Mouse (Mus musculus): ENCODE data around the gene Ccdc61. TPM values are rescaled to one million over a fixed set of nuclear protein-coding genes. Genes with fewer than 3 reads are reported as not detected.

Gene Ccdc61
- total RNA-seq, 2 experiments from 2014 or later, result 10.6 to 11.0 TPM

- intact Hi-C loops (cut with DNase I), result loop anchor here (2.0 kb wide), 1 partner anchor 68 kb away; the partner anchor contains the start of gene Mypop
Measured at GRCm38 (mm10) chr7:18922807-18923206, 12.6 kb upstream of the Ccdc61 start.

DNA sequence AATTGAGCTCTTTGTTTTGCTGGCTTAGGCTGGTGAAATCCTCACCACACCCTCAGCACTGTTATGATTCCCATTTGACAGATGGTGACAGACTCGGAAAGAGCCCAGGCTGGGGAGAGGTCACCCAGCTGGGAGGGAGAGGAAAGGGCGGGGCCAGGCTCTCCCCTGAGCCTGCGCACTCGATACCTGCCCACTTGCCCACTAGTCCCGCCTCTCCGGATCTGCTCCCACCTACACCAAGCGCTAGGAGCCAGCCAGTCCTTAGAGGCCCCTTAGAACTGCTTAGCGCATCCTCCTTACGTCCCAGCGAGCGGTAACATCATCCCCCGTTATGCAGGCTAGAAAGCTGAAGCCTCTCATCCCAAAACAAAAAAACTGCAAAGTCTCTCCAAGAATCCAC is 10.9 kb upstream of the Ccdc61 start:
- peak; percentile 84 to 86 for DNase-seq (ENCODE audit: low spot score in 2 of 2)
- intact Hi-C loops (cut with DNase I), result no loop called here

More at GRCm38 (mm10) chr7:18922807-18923206, 12.6 kb upstream of the Ccdc61 start:
- peak; percentile 86 to 87 for DNase-seq (ENCODE audit: low spot score in 2 of 2)

DNA sequence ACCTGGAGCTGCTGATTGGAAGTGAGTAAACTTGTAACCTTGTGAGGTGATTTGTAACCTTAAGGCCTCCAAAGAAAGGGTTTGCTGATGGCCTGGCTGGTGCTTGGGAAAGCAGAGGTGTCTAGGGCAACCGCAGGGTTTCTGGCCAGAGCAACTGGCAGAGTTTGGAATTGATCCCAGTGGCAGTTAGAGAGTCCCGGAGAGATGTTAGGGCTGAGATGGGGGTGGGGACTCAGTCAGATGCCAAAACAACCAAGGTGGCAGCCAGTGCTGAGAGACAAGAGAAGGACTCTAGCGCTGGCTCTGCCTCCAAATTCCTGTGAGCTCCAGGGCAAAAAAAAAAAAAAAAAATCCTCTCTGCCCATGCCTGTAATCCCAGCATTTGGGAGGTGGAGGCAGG is 7.7 kb upstream of the Ccdc61 start:
- DNase-seq (ENCODE audit: low spot score in 2 of 2), result no peak
- intact Hi-C loops (cut with DNase I), result no loop called here

DNA sequence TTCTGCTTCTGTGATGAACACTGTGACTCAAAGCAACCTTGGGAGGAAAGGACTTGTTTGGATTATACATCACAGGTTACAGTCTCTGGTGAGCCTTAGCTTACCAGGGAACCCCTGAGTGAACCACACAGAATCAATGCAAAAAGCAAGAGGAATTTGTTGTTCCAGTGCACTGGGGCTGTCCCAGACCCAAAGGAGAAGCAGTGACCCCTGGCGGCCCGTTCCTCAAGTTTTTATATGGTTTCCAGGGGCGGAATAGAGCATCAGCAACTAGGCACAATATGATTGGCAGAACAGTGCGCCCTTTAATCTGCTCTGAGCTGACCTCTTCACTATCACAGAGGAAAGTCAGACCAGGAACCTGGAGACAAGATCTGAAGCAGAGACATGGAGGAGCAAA is 6.0 kb upstream of the Ccdc61 start:
- DNase-seq (ENCODE audit: low spot score in 2 of 2), result no peak
- intact Hi-C loops (cut with DNase I), result no loop called here

GRCm38 (mm10) chr7:18909797-18910196 is 418 bp downstream of the Ccdc61 start:
- DNase-seq (ENCODE audit: low spot score in 2 of 2), result no peak
- intact Hi-C loops (cut with DNase I), result no loop called here

- DNase-seq (ENCODE audit: low spot score in 2 of 2), result no peak
- intact Hi-C loops (cut with DNase I), result no loop called here
Measured at GRCm38 (mm10) chr7:18904971-18905370, 5.2 kb downstream of the Ccdc61 start.

- intact Hi-C loops (cut with DNase I), result no loop called here
- DNase-seq (ENCODE audit: low spot score in 2 of 2), result no peak
Measured at GRCm38 (mm10) chr7:18902486-18902885, 7.7 kb downstream of the Ccdc61 start.

- intact Hi-C loops (cut with DNase I), result no loop called here
- no peak for DNase-seq (ENCODE audit: low spot score in 2 of 2)
Measured at GRCm38 (mm10) chr7:18900513-18900912, 9.7 kb downstream of the Ccdc61 start.

- peak in 1 of 2 experiments; percentile 13 for DNase-seq (ENCODE audit: low spot score in 2 of 2)
- intact Hi-C loops (cut with DNase I), result loop anchor here (5.0 kb wide), 1 partner anchor 96 kb away; the partner anchor contains the start of gene Mypop
Measured at GRCm38 (mm10) chr7:18896536-18896935, 13.7 kb downstream of the Ccdc61 start.

DNA sequence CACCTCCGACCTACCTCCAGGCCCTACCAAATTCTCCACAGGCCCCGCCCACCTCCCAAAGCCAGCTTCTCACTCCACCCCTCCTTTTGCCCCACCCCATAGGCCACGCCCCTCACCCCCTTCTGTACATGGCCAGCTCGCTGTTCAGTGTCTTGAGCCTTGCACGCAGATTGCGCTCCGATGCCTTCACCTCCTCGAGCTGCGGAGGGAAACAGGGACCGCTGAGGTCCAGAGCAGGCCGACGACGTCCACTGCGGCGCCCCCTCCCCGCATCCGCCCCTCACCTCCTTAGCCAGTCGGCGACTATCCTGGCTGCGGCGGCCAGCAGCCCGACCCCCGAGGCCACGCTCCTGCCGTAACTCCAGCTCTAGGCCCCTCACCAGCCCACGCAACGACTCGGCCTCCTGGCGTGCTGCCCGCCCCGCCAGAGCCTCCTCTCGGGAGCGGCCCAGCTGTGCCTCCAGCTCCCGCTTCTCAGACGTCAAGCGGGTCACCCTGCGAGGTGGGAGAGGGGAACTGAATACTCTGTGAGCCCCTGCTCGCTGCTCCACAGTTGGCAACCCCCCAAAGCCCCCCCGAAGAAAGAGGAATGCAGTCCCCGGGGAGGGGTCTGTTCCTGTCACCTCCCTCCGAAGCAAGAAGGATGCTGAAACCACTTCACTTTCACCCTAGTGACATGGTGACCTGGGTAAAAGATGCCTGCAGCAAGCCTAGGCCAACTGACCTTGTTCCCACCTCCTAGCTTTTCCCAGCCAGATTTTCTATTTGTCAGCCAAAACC is 16.4 kb downstream of the Ccdc61 start:
- peak; percentile 33 to 39 for DNase-seq (ENCODE audit: low spot score in 2 of 2)
- intact Hi-C loops (cut with DNase I), result loop anchor here (5.0 kb wide), 1 partner anchor 108 kb away; the partner anchor contains the start of gene Irf2bp1

- DNase-seq (ENCODE audit: low spot score in 2 of 2), result no peak
- intact Hi-C loops (cut with DNase I), result loop anchor here (5.0 kb wide), 1 partner anchor 109 kb away; the partner anchor contains the start of gene Irf2bp1
Measured at GRCm38 (mm10) chr7:18893009-18893408, 17.2 kb downstream of the Ccdc61 start.

DNA sequence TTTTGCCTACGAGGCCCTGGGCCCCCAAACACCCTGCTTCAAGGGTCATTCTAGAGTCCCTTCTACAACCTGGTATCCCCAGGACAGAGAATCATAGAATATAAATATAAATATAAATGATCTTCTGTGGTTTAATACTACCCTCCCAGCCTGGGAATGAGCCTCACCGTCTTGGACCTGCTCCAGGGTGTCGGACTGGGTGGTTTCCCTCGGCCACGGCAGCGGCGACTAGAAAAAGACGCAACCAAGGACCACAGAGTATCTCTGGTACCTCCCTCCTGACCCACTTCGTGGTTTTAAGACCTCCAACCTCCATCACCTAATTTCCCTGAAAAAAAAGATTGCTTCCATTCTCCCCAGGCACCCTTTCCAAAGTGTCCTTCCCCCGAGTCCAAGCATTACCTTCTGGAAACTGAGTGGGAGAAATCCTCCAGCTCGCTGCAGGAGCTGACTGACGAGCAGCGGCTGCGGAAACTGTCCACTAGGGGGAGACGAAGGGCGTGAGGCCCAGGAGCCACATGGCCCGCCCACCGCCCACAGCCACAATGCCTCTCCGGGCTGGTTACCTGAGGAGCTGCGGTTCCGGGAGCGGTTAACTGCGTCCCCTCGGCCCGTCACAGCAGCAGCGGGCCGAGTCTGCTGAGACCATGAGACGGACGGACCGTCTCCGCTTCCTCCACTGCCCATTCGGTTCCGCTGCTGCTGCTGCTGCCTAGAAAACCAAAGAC is 18.2 kb downstream of the Ccdc61 start:
- intact Hi-C loops (cut with DNase I), result loop anchor here (5.0 kb wide), 1 partner anchor 110 kb away; the partner anchor contains the start of gene Irf2bp1
- peak; percentile 90 to 91 for DNase-seq (ENCODE audit: low spot score in 2 of 2)

DNA sequence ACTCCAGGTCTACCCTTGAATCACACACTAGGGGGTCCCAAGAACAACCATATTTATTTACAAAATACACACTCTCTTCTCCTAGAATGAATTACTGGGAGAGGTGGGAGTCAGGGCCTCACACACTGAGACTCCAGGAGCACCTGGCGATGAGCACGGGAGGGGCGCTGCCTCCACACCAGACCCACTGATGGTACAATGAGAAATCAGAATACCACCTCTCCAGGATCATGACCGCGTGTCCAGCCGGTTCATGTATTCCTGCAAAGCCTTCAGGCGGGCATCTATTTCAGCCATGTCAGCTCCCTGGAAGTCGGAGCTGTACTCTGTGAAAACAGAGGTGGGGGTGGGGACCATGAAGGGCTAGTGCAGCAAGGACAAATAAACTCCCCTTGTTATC is 19.4 kb downstream of the Ccdc61 start:
- intact Hi-C loops (cut with DNase I), result loop anchor here (5.0 kb wide), 1 partner anchor 111 kb away; the partner anchor contains the start of gene Irf2bp1
- DNase-seq (ENCODE audit: low spot score in 2 of 2), result no peak

GRCm38 (mm10) chr7:18886963-18887362 is 23.3 kb downstream of the Ccdc61 start:
- intact Hi-C loops (cut with DNase I), result no loop called here
- DNase-seq (ENCODE audit: low spot score in 2 of 2), result no peak

DNA sequence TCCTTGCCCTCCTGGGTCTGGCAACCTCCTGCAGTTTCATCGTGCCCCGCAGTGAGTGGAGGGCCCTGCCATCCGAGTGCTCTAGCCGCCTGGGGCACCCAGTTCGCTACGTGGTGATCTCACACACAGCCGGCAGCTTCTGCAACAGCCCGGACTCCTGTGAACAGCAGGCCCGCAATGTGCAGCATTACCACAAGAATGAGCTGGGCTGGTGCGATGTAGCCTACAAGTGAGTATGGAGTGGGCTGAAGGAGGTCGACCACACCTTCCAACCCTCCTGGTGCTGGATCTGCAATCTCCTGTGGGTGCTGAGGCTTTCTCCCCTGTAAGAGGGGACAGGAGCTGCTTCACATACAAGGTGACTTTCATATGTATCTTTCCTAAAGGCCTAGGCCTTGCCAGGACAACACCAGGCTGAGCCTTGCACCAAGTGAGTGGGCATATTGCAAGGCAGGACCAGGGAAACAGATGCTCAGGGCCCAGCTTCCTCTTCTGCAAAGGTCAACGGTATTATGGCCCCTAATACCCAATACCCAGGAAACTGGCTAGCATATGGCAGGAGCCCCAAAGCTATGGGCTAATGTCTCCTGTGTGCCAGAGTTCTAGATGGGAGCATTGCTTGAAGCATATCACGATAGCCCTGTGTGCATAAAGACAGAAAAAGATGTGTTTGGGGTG is 25.3 kb downstream of the Ccdc61 start:
- no peak for DNase-seq (ENCODE audit: low spot score in 2 of 2)
- intact Hi-C loops (cut with DNase I), result no loop called here

DNA sequence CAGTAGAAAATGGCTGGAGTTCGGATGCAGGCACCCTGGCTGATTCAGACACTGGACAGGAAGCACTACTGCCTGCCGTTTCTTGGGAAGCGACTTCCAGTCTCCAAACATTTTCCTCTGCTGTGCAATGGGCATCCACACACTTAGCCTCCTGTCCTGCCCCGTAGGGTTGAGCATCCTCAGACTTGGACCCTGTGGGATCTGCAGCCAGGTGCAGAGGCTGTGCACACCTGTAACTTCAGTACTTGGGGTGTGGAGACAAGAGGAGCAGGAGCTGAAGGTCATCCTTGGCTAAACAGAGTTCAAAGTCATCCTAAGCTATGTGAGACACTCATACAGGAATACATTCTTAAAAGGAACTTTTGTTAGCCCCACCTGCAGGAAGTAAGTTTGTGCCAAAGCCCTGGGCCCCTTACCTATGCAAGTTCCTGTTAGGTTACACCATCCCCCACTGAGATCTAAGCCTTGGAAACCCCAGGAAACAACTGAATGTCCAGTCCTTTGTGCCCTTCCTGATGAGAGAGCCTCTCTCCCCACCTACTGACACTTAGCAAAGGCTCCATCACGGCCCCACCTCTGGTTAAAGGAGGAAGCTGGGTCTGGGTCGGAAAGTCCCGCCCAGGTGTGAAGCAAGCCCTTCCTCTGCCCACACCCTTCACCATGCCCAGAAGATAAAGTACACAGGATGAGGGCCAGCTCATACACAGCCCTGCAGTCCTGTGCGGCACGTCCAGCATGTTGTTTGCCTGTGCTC is 26.0 kb downstream of the Ccdc61 start:
- no peak for DNase-seq (ENCODE audit: low spot score in 2 of 2)
- intact Hi-C loops (cut with DNase I), result no loop called here

DNA sequence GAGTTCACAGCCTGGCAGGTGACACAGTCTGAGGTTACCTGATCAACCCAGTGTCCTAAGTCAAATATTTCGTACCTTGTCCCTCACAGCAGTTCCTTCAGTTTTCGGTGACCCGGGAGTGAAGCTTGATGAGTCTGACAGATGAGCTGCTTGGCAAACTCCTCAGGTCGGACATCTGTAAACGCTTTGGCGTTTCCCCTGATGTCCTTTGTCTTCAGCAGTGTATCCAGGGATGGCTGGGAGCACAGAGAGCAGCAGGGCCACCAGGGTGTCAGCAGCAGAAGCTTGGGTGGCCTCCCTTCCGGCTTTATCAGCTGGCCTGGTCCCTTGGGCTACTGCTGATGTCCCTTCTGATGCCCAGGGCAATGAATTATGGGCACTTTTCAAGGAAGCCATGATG is 31.5 kb downstream of the Ccdc61 start:
- intact Hi-C loops (cut with DNase I), result no loop called here

DNA sequence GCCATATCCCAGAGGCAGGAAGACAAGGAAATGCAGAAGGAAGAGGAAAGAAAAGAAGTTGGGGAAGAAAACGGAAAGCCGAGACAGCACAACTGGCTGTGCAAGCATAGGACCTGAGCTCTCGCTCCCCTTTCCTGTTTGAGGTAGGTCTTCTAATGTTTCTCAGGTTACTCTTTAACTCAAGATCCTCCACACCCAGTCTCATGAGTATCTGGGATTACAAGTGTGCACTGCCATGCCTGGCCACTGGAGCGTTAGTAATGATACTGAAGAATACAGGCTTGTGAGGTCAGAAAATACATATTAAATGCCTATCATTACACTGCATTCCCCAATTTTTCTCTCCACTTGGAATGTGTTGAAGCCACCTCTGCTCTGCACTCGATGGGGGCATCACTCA is 34.8 kb downstream of the Ccdc61 start:
- no peak for DNase-seq (ENCODE audit: low spot score in 2 of 2)
- intact Hi-C loops (cut with DNase I), result no loop called here

More for the DNA sequence above, 31.5 kb downstream of the Ccdc61 start:
- no peak for DNase-seq (ENCODE audit: low spot score in 2 of 2)

DNA sequence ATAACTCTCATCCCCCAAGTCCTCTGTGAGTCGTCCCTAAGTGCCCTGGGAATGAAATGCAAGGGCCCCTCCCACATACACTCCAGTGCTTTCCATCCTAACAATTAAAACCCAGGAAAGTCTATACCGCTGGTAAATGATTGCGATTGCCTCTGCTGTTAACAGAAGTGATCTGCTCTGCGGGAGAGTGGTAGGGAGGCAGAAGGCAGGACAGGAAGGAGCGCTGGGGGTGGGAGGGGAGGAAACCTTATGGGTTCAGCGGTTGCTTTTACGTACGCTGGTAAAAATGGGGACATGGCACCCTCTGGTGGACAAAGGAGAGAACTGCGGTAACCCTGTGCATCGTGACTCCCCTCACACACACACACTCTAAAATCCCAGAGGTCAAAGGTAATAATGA is 37.0 kb downstream of the Ccdc61 start:
- intact Hi-C loops (cut with DNase I), result loop anchor here (1.0 to 5.0 kb wide), 3 partner anchors 40 to 661 kb away; no protein-coding TSS in a partner anchor
- peak; percentile 43 for DNase-seq (ENCODE audit: low spot score in 2 of 2)

All from left cerebral cortex, postnatal 36 days (tissue).